Mouse (Mus musculus) heart, embryonic 16.5 days (tissue): Measurements from ENCODE around the gene Tcf19. TPM values are rescaled to one million over a fixed set of nuclear protein-coding genes. Genes with fewer than 3 reads are reported as not detected.

Experiments
- ATAC-seq: fragments of 200-750 bp; cut with Nextera tagmentation; replicated peaks from 2 replicates; pipeline ENCODE4 v1.8.0; 2017; ENCODE audit warnings: moderate number of reproducible peaks; ENCODE audit not compliant: insufficient read depth, low FRiP score; ENCODE audit errors: extremely low read depth
- H3K27ac ChIP-seq: fragments of 300-500 bp; sonication (generic); 2 replicates; pipeline ENCODE4 v1.5.1; 2014; ENCODE audit warnings: mild to moderate bottlenecking, low read length, control low read depth, moderate library complexity
- H3K27me3 ChIP-seq: fragments of 300-500 bp; sonication (generic); 2 replicates; pipeline ENCODE4 v1.6.1; 2014; ENCODE audit warnings: low read length, mixed read lengths; ENCODE audit not compliant: control insufficient read depth, insufficient read depth
- H3K36me3 ChIP-seq: fragments of 300-500 bp; sonication (generic); 2 replicates; pipeline ENCODE4 v1.6.1; 2014; ENCODE audit not compliant: control insufficient read depth, insufficient read depth
- H3K4me1 ChIP-seq: fragments of 300-500 bp; sonication (generic); 2 replicates; pipeline ENCODE4 v1.6.1; 2014; ENCODE audit warnings: low read length, mixed read lengths; ENCODE audit not compliant: control insufficient read depth, insufficient read depth
- H3K4me2 ChIP-seq: fragments of 300-500 bp; sonication (generic); 2 replicates; pipeline ENCODE4 v1.6.1; 2014; ENCODE audit warnings: low read depth, mild to moderate bottlenecking, control low read depth, low read length
- H3K4me3 ChIP-seq: fragments of 300-500 bp; sonication (generic); 2 replicates; pipeline ENCODE4 v1.5.1; 2014; ENCODE audit warnings: mild to moderate bottlenecking, control low read depth, low read length
- H3K9ac ChIP-seq: fragments of 300-500 bp; sonication (generic); 2 replicates; pipeline ENCODE4 v1.6.1; 2014; ENCODE audit warnings: low read length, control low read depth
- H3K9me3 ChIP-seq: fragments of 300-500 bp; sonication (generic); replicated peaks from 2 replicates; pipeline ENCODE4 v1.6.1; 2016; ENCODE audit warnings: low read length; ENCODE audit not compliant: control insufficient read depth
- WGBS: fragments of 180-500 bp; shearing (Covaris S2); extraction: QIAGEN DNeasy Blood & Tissue Kit; methylation state at CpG from one replicate; pipeline ENCODE4 v1.1.7; 2014; 5-methylcytosine and 5-hydroxymethylcytosine counted together
- polyA plus RNA-seq: library from polyadenylated mRNA; unstranded; fragments of >200 nt; fragmentation: Nextera tagmentation; extraction: Ambion mirVana; gene quantifications from 2 replicates; pipeline ENCODE4 v1.2.1, GENCODE M21; 2015

Gene Tcf19
- polyA plus RNA-seq, 1 experiment from 2014 or later = 60.3 TPM

DNA sequence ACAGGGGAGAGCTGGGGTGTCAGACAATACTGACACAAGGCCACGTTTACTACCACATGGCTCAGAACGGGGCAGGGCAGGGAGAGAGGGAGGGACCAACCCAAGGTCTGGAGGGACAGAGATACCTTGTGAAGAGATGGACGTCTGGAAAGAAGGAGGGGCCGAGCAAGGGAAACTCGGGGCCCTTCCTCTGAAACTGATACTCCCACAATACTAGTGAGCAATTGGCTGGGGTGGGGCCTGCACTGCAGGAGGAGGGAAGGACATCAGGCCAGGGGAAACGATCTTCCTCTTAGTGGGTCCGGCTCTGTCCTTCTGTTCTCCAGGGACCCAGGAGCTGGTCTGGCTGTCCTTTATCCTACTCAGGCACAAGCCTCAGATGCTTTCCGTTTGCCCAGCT lies 34.2 kb upstream of the Tcf19 start:
- 57% methylated on average over 8 of the region's 8 CpGs for WGBS

DNA sequence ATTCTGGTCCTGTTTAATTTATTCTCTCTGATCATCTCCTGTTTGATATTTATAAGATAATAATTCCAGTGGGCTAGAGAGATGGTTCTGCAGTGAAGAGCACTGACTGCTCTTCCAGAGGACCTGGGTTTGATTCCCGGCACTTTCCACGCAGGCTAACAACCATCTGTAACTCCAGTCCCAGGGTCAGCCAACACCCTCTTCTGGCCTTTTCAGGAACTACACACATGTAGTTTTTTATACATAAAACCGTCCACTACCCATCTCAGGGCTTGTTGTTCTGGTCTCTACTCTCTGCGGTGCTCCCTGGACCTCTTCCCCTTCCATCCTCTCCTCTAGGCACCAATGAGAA lies 33.5 kb upstream of the Tcf19 start:
- Histone ChIP-seq H3K4me3 (peak overlapping the region; percentile 37), H3K27me3 (no peaks in the 10 kb centered on the region), H3K4me1 (peaks cover 23% of the 10 kb centered on the region), H3K36me3 (no peaks in the 10 kb centered on the region), H3K27ac (peak overlapping the region; percentile 100), H3K9me3 (no peaks in the 10 kb centered on the region), H3K4me2 (peak overlapping the region; percentile 63), H3K9ac (peak overlapping the region; percentile 73)
- ATAC-seq = no peak
- 87% methylated on average over 4 of the region's 4 CpGs for WGBS

More for the DNA sequence above, 34.2 kb upstream of the Tcf19 start:
- Histone ChIP-seq H3K9ac (peak overlapping the region; percentile 46; the same call in 1 of the 2 replicates), H3K4me3 (no peak overlapping the region), H3K27ac (peak overlapping the region; percentile 100), H3K4me1 (peaks cover 23% of the 10 kb centered on the region), H3K27me3 (no peaks in the 10 kb centered on the region), H3K36me3 (no peaks in the 10 kb centered on the region), H3K4me2 (no peak overlapping the region), H3K9me3 (no peaks in the 10 kb centered on the region)
- ATAC-seq = no peak

DNA sequence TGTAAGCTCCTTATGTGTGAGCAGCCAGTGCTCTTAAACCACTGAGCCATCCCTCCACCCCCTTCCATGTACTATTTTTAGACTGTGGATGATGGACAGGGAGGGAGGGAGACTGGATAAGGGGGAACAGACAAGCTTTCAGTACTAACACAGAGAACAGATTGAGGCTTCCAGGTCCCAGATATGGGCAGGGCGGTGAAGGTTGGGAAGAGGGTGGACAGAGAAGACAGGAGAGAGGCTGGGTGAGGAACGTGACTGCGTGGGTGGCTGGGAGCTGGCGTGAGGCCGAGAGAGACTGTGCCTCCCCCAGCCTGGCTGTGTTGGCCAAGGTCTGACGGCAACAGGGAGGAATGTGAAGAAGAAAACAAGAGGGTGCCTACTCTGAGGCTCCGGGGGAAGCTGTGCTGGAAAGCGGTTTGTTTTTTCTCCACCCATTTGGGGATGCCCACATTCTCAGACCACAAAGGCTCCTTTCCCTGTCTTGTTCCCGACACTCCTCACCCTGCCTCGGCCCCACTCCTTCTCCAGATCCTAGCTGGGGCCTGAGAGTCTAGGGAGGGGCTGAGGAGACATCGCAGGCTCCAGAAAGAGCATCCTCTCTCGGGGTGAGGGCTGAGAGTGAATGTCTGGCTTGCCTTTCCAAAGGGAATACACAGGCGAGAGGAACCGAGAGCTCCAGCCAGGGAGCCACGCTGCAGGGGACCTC lies 33.0 kb upstream of the Tcf19 start:
- Histone ChIP-seq H3K9ac (peak overlapping the region; percentile 73), H3K27me3 (no peaks in the 10 kb centered on the region), H3K9me3 (no peaks in the 10 kb centered on the region), H3K36me3 (no peaks in the 10 kb centered on the region), H3K4me3 (peak overlapping the region; percentile 37), H3K4me2 (peak overlapping the region; percentile 63), H3K4me1 (peaks cover 23% of the 10 kb centered on the region), H3K27ac (peak overlapping the region; percentile 100)
- peak; percentile 94 for ATAC-seq
- WGBS = 14% methylated on average over 15 of the region's 15 CpGs

DNA sequence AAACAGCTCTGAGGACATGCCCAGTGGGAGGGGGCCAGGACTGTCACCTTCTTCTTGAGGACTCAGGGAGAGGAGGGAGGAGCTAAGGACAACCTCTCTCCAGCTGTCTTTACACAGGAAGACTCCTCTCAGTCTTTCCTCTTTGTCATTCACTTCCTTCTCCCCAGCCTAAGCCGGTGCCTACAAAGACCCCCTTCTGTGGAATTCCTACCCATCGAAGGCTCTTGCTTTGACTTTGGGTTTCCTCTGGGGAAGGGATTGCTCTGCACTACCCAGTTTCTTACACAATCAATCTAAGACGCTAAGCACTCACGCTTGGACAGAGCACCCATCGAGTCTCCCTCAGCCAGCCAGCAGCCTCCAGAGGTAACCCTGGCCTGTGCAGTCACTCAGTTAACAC lies 32.0 kb upstream of the Tcf19 start:
- H3K27me3 ChIP-seq = no peaks in the 10 kb centered on the region
- no peak for ATAC-seq
- WGBS = 19% methylated on average over 5 of the region's 5 CpGs
- no peak overlapping the region for H3K4me2 ChIP-seq
- peaks cover 25% of the 10 kb centered on the region for H3K4me1 ChIP-seq
- H3K27ac ChIP-seq = peak overlapping the region; percentile 100
- H3K9me3 ChIP-seq = no peaks in the 10 kb centered on the region
- peak overlapping the region; percentile 53 for H3K9ac ChIP-seq
- no peak overlapping the region for H3K4me3 ChIP-seq
- no peaks in the 10 kb centered on the region for H3K36me3 ChIP-seq

DNA sequence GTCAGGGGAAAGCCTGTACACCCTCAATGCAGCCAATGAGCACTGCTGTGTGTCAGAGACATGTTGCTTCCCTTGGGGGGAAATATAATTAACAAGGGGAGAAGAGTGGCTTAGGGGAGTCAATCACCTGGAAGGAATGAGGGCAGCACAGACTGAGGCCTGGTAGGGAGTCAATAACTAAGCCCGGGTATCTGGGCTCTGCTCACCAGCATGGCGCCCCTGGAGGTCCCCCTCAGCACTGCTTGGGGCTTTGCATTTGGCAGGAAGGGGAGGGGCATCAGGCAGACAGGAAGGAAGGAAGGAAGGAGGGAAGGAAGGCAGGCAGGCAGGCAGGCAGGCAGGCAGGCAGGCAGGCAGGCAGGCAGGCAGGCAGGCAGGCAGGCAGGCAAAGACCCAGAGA lies 30.8 kb upstream of the Tcf19 start:
- Histone ChIP-seq H3K9me3 (no peaks in the 10 kb centered on the region), H3K27ac (no peak overlapping the region), H3K4me2 (no peak overlapping the region), H3K27me3 (no peaks in the 10 kb centered on the region), H3K36me3 (no peaks in the 10 kb centered on the region), H3K4me3 (no peak overlapping the region), H3K4me1 (peaks cover 25% of the 10 kb centered on the region), H3K9ac (no peak overlapping the region)
- no peak for ATAC-seq
- 74% methylated on average over 2 of the region's 2 CpGs for WGBS

DNA sequence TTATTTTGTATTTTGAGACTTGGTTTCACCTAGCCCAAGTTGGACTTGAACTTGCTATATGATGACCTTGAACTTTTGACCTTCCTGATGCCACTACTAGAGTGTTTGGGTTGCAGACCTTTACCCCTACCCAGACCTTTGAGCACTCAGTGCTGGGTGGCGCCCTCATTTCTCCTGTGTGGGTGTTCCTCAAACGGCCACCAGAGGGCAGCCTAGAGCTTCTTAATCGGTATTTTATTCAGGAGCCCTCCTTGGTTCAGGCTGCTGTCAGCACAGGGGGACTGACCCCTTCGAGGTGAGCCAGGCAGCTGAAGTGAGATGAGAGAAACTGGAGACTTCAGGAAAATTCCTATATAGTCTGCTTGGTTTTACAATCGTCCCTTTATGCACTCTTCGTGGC lies 28.1 kb upstream of the Tcf19 start:
- no peaks in the 10 kb centered on the region for H3K9me3 ChIP-seq
- no peaks in the 10 kb centered on the region for H3K27me3 ChIP-seq
- H3K4me3 ChIP-seq = no peak overlapping the region
- peaks cover 8% of the 10 kb centered on the region for H3K4me1 ChIP-seq
- H3K36me3 ChIP-seq = no peaks in the 10 kb centered on the region
- 35% methylated on average over 6 of the region's 6 CpGs for WGBS
- H3K4me2 ChIP-seq = no peak overlapping the region
- no peak for ATAC-seq
- H3K27ac ChIP-seq = no peak overlapping the region
- no peak overlapping the region for H3K9ac ChIP-seq

DNA sequence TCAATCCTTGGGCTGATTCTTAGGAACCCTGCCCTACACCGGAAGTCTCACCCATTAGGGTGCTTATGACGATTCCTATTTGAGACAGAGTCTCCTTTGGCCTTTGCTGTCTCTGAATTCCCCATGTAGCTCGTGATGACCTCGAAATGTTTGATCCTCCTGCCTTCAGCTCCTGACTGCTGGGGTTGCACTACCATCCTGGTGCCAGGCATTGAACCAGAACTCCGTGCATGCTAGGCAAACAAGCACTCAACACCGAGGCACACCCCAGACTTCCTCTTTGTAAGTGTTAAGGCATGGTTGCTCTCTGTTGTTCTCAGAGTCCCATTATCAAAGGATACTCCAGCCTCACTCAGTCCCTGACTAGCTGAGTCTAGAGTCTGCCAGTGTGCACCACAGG lies 27.4 kb upstream of the Tcf19 start:
- WGBS = 66% methylated on average over 6 of the region's 6 CpGs
- no peak for ATAC-seq
- Histone ChIP-seq H3K9ac (no peak overlapping the region), H3K27ac (no peak overlapping the region), H3K36me3 (no peaks in the 10 kb centered on the region), H3K4me2 (no peak overlapping the region), H3K27me3 (no peaks in the 10 kb centered on the region), H3K4me3 (no peak overlapping the region), H3K9me3 (no peaks in the 10 kb centered on the region), H3K4me1 (peaks cover 7% of the 10 kb centered on the region)

DNA sequence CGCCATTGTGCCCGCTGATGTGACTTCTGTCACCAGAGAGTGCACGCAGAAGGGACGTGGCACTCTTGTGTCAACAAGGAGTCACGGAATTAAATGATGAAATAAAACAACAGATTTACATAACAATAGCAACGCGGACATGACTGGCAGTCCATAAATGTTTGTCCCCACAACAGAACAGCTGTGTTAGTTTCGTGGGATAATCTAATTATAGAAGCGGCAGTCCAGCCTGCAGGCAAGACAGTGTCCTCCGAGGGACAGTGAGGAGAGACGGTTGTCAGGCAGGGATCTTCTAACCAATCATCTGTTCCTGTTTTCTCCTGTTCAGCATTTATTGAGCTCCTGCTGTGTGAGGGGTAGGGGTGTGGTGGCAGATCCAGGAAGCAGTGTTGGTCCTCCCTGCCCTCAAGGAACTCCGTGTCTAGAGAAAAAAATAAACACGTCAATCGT lies 26.8 kb upstream of the Tcf19 start:
- H3K4me3 ChIP-seq = no peak overlapping the region
- no peak for ATAC-seq
- peak overlapping the region; percentile 3; the same call in 1 of the 2 replicates for H3K4me2 ChIP-seq
- no peaks in the 10 kb centered on the region for H3K36me3 ChIP-seq
- WGBS = 45% methylated on average over 14 of the region's 14 CpGs
- no peaks in the 10 kb centered on the region for H3K27me3 ChIP-seq
- H3K4me1 ChIP-seq = peaks cover 2% of the 10 kb centered on the region; the same call in 1 of the 2 replicates
- no peaks in the 10 kb centered on the region for H3K9me3 ChIP-seq
- no peak overlapping the region for H3K9ac ChIP-seq
- H3K27ac ChIP-seq = no peak overlapping the region

DNA sequence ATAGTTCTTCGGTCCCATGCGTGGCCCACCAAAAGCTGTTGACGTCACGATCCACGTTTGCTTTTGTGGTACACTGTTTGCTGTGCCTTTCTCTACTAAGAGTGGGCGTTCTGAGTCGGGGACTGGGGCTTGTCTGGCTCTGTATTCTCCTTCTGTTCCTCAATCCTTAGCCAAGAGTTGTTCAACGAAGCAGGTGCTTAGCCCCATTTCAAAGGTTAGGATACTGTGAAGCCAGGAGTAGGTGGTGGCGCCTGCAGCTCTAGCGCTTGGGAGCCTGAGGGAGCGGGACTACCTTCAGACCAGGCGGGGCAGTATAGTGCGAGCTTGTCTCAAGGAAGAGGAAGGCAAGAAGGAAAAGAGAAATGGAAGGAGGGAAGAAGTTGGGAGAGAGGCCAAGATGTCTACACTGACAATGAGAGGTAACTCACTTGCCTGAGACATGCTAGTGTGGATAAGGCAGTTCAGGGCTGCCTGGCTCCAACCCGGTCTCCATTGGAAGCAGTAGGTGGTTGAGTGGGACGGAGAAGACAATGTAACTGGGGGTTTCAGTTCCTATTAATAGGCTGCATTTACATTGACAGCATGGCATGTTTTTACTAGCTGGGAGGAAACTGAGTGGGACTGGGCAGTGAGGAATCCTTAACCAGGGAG lies 26.3 kb upstream of the Tcf19 start:
- H3K4me2 ChIP-seq = peak overlapping the region; percentile 3; the same call in 1 of the 2 replicates
- WGBS = 73% methylated on average over 15 of the region's 15 CpGs

More for the DNA sequence above, 26.3 kb upstream of the Tcf19 start:
- peaks cover 2% of the 10 kb centered on the region; the same call in 1 of the 2 replicates for H3K4me1 ChIP-seq
- H3K27ac ChIP-seq = no peak overlapping the region
- no peak overlapping the region for H3K9ac ChIP-seq
- H3K27me3 ChIP-seq = no peaks in the 10 kb centered on the region
- ATAC-seq = no peak
- H3K36me3 ChIP-seq = no peaks in the 10 kb centered on the region
- H3K4me3 ChIP-seq = no peak overlapping the region
- H3K9me3 ChIP-seq = no peaks in the 10 kb centered on the region
